Mouse (Mus musculus): ENCODE data around the gene Gpr35. TPM values are rescaled to one million over a fixed set of nuclear protein-coding genes. Genes with fewer than 3 reads are reported as not detected.

Gene Gpr35
- total RNA-seq, 2 experiments from 2014 or later = 0.13 to 0.66 TPM

DNA sequence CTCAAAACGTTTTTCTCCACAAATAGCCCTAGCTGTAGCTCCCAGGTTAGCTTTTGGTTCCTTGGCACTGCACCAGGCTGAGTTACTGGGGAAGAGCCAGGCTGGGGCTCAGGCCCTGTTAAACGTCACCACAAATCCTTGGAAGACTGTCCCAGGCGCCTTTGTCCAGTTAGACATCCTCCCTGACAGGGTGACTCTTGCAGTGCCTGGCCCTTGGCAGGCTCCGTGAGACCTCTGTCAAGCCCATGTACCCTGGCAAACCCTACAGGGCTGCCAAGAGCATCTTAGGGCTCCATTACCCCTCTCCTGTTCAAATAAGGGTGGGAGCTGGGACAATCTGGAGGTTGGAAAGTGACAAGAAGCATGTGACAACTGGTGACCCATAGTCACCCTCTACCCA is 85.3 kb downstream of the Gpr35 start:
- no peak for DNase-seq (ENCODE audit: low spot score in 2 of 2)

Other genes starting within 250 kb of the Gpr35 start
- gene Gpc1, start 119.2 kb upstream of the Gpr35 start, total RNA-seq (2021) = 100 to 1,000 TPM; 238 to 250 TPM
- gene Ankmy1, start 48.0 kb upstream of the Gpr35 start, total RNA-seq (2021) = under 1 TPM; 0.52 to 0.70 TPM
- gene Dusp28, start 43.9 kb upstream of the Gpr35 start, total RNA-seq (2021) = 10 to 100 TPM; 22.2 to 23.1 TPM
- 10 to 100 TPM; 63.6 to 65.5 TPM for gene Rnpepl1, start 40.1 kb upstream of the Gpr35 start, total RNA-seq (2021)
- 10 to 100 TPM; 12.6 to 13.8 TPM for gene Capn10, start 16.5 kb upstream of the Gpr35 start, total RNA-seq (2021)
- not detected for gene Aqp12, start 55.5 kb downstream of the Gpr35 start, total RNA-seq (2021)
- 1 to 10 TPM; 6.3 to 6.9 TPM for gene Kif1a, start 151.1 kb downstream of the Gpr35 start, total RNA-seq (2021)
- under 1 TPM in 1 of 2 experiments, not detected in 1; 0.78 TPM for gene Agxt, start 184.4 kb downstream of the Gpr35 start, total RNA-seq (2021)
- not detected for gene 2310007B03Rik, start 210.1 kb downstream of the Gpr35 start, total RNA-seq (2021)
- gene Crocc2, start 217.9 kb downstream of the Gpr35 start, total RNA-seq (2021) = not detected

Data from gastrocnemius, postnatal 4 days (tissue).